In genomic region chr8:98684531-98684930, GRCm38 (mm10) we compare ENCODE assay signal across 20 mouse cellular contexts.
A peak's percentile ranks its signal among the peaks of the same experiment; 100 is the strongest.
DNase-seq lines count a peak whose midpoint lies in the region; ATAC-seq and TF ChIP-seq lines count a peak whose summit lies in the region.
"Had no signal": no experiment of that assay in that cellular context is flagged by ENCODE, and none has a peak within 500 bp of the region (broad histone marks: within the 10 kb centered on the region; RNA-seq: fewer than 3 reads in every experiment).

No protein-coding gene starts in this region.

- peak; percentile 92 for ATAC-seq in frontal cortex, adult (ENCODE audit: low TSS enrichment)
- ATAC-seq in erythroid progenitor cell, adult 5-6 weeks (replicated peaks; ENCODE audit: low FRiP score, poor library complexity, severe bottlenecking) = no peak
- ATAC-seq: CD4-positive, CD25-positive, alpha-beta regulatory T cell, adult 4 months; forebrain, embryonic 15.5 days; intestine, postnatal 0 days had no signal

- no peak for TF ChIP-seq CTCF in left cerebral cortex, adult 2 months (IDR thresholded peaks at IDR 0.05)

- no peak for DNase-seq in frontal cortex, postnatal 10 days (ENCODE audit: low spot score in 2 of 2)
- no peak for DNase-seq in left cerebral cortex, adult 2 months (ENCODE audit: extremely low spot score in 1 of 2, low spot score in 2 of 2)
- DNase-seq in left cerebral cortex, adult 8-10 months (ENCODE audit: low spot score in 2 of 2) = no peak
- peak; percentile 62 for DNase-seq in brain, adult 2 months (ENCODE audit: low read depth, low spot score)
- DNase-seq in brain, embryonic 18.5 days (ENCODE audit: low read depth, low spot score) = peak; percentile 36
- DNase-seq: adrenal gland, adult 2 months; adrenal gland, postnatal 14 days; gastrocnemius, adult 2 months; gastrocnemius, postnatal 14 days; heart, adult 11 months had no signal

- intact Hi-C loops in left cerebral cortex, adult 2 months (cut with DNase I) = no loop called here

- no peak overlapping the region for H3K4me3 ChIP-seq in left cerebral cortex, adult 2 months
- H3K4me3 ChIP-seq: embryonic facial prominence, embryonic 12.5 days; embryonic facial prominence, embryonic 15.5 days; forebrain, embryonic 12.5 days; forebrain, embryonic 15.5 days; gastrocnemius, adult 2 months; hindbrain, embryonic 12.5 days; hindbrain, embryonic 15.5 days had no signal

- H3K27ac ChIP-seq in left cerebral cortex, adult 2 months = peak overlapping the region; percentile 25
- H3K27ac ChIP-seq: embryonic facial prominence, embryonic 12.5 days; embryonic facial prominence, embryonic 15.5 days; forebrain, embryonic 12.5 days; gastrocnemius, adult 2 months; hindbrain, embryonic 12.5 days; hindbrain, embryonic 15.5 days had no signal

Comparison
In these comparisons a context has a peak if more than half of its experiments do, and no peak if none do; other contexts are left out.
1. DNase-seq: peak in brain, adult 2 months (single experiment) and brain, embryonic 18.5 days (single experiment); none in frontal cortex, postnatal 10 days (0 of 2), left cerebral cortex, adult 2 months (0 of 2) and left cerebral cortex, adult 8-10 months (0 of 2).